Mouse (Mus musculus) liver, embryonic 11.5 days (tissue): ENCODE data around the gene Taf1b. TPM values are rescaled to one million over a fixed set of nuclear protein-coding genes. Genes with fewer than 3 reads are reported as not detected.
"Not testable (repeated sequence)": the region's sequence is repeated elsewhere in the genome, so short reads cannot be mapped to it uniquely, and the experiment has no call there.

Experiments used
- ATAC-seq: fragments of 200-750 bp; cut with Nextera tagmentation; replicated peaks from 2 replicates; pipeline ENCODE4 v1.8.0; 2017; ENCODE audit warnings: moderate number of reproducible peaks, mild to moderate bottlenecking, moderate TSS enrichment, moderate library complexity; ENCODE audit not compliant: low FRiP score
- DNase-seq: peaks from one replicate; pipeline ENCODE4 v3.0.0-alpha.2; 2017; ENCODE audit warnings: low spot score
- H3K27ac ChIP-seq: fragments of 300-500 bp; sonication (generic); 2 replicates; pipeline ENCODE4 v1.5.1; 2014; ENCODE audit warnings: mild to moderate bottlenecking, low read depth, low read length, control low read depth
- H3K27me3 ChIP-seq: fragments of 300-500 bp; sonication (generic); replicated peaks from 2 replicates; pipeline ENCODE4 v1.6.1; 2014; ENCODE audit warnings: low read length, mixed read lengths; ENCODE audit not compliant: control insufficient read depth, insufficient read depth
- H3K36me3 ChIP-seq: fragments of 300-500 bp; sonication (generic); 2 replicates; pipeline ENCODE4 v1.6.1; 2014; ENCODE audit warnings: mild to moderate bottlenecking, low read length, moderate library complexity, mixed read lengths; ENCODE audit not compliant: control insufficient read depth, insufficient read depth
- H3K4me1 ChIP-seq: fragments of 300-500 bp; sonication (generic); replicated peaks from 2 replicates; pipeline ENCODE4 v1.6.1; 2014; ENCODE audit warnings: low read length, mixed read lengths; ENCODE audit not compliant: control insufficient read depth, insufficient read depth
- H3K4me2 ChIP-seq: fragments of 300-500 bp; sonication (generic); 2 replicates; pipeline ENCODE4 v1.6.1; 2014; ENCODE audit warnings: mild to moderate bottlenecking, control low read depth, moderate library complexity
- H3K4me3 ChIP-seq: fragments of 300-500 bp; sonication (generic); 2 replicates; pipeline ENCODE4 v1.5.1; 2014; ENCODE audit warnings: low read depth, low read length, control low read depth
- H3K9ac ChIP-seq: fragments of 300-500 bp; sonication (generic); 2 replicates; pipeline ENCODE4 v1.6.1; 2014; ENCODE audit warnings: low read depth, low read length, control low read depth
- H3K9me3 ChIP-seq: fragments of 300-500 bp; sonication (generic); 2 replicates; pipeline ENCODE4 v1.6.1; 2016; ENCODE audit warnings: low read length, inconsistent platforms, mixed read lengths; ENCODE audit not compliant: control insufficient read depth
- WGBS: fragments of 180-500 bp; shearing (Covaris S2); extraction: QIAGEN DNeasy Blood & Tissue Kit; methylation state at CpG from one replicate; pipeline ENCODE4 v1.1.7; 2014; 5-methylcytosine and 5-hydroxymethylcytosine counted together
- polyA plus RNA-seq: library from polyadenylated mRNA; unstranded; fragments of >200 nt; fragmentation: Nextera tagmentation; extraction: Ambion mirVana; gene quantifications from 2 replicates; pipeline ENCODE4 v1.2.1, GENCODE M21; 2014

Gene Taf1b
- polyA plus RNA-seq, result 23.2 and 23.7 TPM in 2 replicates

GRCm38 (mm10) chr12:24498150-24498840 is at the start of gene Taf1b:
Gene Taf1b, plus strand, starts transcription at chr12:24498359.
- H3K4me2 ChIP-seq, result peak within 1 kb of the TSS; percentile 62
- no peaks in the 10 kb centered on the region for H3K4me1 ChIP-seq
- DNase-seq, result peak; percentile 87
- peak within 1 kb of the TSS; percentile 78 for H3K9ac ChIP-seq
- ATAC-seq, result peak; percentile 88
- no peaks in the 10 kb centered on the region for H3K27me3 ChIP-seq
- H3K9me3 ChIP-seq, result no peaks in the 10 kb centered on the region
- no peaks in the 10 kb centered on the region for H3K36me3 ChIP-seq
- peak within 1 kb of the TSS; percentile 74 for H3K4me3 ChIP-seq
- H3K27ac ChIP-seq, result peak within 1 kb of the TSS; percentile 62; the same call in 1 of the 2 replicates
- WGBS, result 9% methylated on average over 31 of the region's 31 CpGs

GRCm38 (mm10) chr12:24460406-24460805 is 37.8 kb upstream of the Taf1b start:
- no peaks in the 10 kb centered on the region for H3K4me1 ChIP-seq
- 86% methylated on average over 10 of the region's 10 CpGs for WGBS
- no peak overlapping the region for H3K4me2 ChIP-seq
- DNase-seq (no peak), ATAC-seq (no peak)
- H3K27me3 ChIP-seq, result no peaks in the 10 kb centered on the region
- H3K4me3 ChIP-seq, result no peak overlapping the region
- H3K9me3 ChIP-seq, result no peaks in the 10 kb centered on the region
- no peak overlapping the region for H3K27ac ChIP-seq
- no peaks in the 10 kb centered on the region for H3K36me3 ChIP-seq
- H3K9ac ChIP-seq, result no peak overlapping the region

GRCm38 (mm10) chr12:24462121-24462520 is 36.0 kb upstream of the Taf1b start:
- H3K9ac ChIP-seq, DNase-seq, H3K9me3 ChIP-seq, H3K27me3 ChIP-seq, H3K36me3 ChIP-seq, H3K4me3 ChIP-seq, H3K4me1 ChIP-seq, H3K27ac ChIP-seq, H3K4me2 ChIP-seq, ATAC-seq: not testable (repeated sequence)
- WGBS, result 30% methylated on average over 4 of the region's 4 CpGs

GRCm38 (mm10) chr12:24463490-24463889 is 34.7 kb upstream of the Taf1b start:
- H3K4me3 ChIP-seq, H3K27ac ChIP-seq, ATAC-seq, H3K27me3 ChIP-seq, H3K36me3 ChIP-seq, H3K9ac ChIP-seq, H3K4me1 ChIP-seq, H3K9me3 ChIP-seq, H3K4me2 ChIP-seq, DNase-seq: not testable (repeated sequence)
- WGBS, result 87% methylated on average over 6 of the region's 6 CpGs

GRCm38 (mm10) chr12:24468966-24469365 is 29.2 kb upstream of the Taf1b start:
- no peak for ATAC-seq
- Histone ChIP-seq H3K27me3 (no peaks in the 10 kb centered on the region), H3K36me3 (no peaks in the 10 kb centered on the region), H3K4me2 (no peak overlapping the region), H3K9me3 (no peaks in the 10 kb centered on the region), H3K4me1 (no peaks in the 10 kb centered on the region), H3K9ac (no peak overlapping the region), H3K27ac (no peak overlapping the region), H3K4me3 (no peak overlapping the region)
- WGBS, result 92% methylated on average over 2 of the region's 2 CpGs
- no peak for DNase-seq

GRCm38 (mm10) chr12:24470943-24471342 is 27.2 kb upstream of the Taf1b start:
- Histone ChIP-seq H3K27me3 (no peaks in the 10 kb centered on the region), H3K4me1 (no peaks in the 10 kb centered on the region), H3K27ac (no peak overlapping the region), H3K4me3 (no peak overlapping the region), H3K9ac (no peak overlapping the region), H3K4me2 (no peak overlapping the region), H3K9me3 (no peaks in the 10 kb centered on the region), H3K36me3 (no peaks in the 10 kb centered on the region)
- DNase-seq, result no peak
- 16% methylated on average over 4 of the region's 4 CpGs for WGBS
- ATAC-seq, result no peak

- WGBS, result 66% methylated on average over 3 of the region's 3 CpGs
Observed at GRCm38 (mm10) chr12:24473221-24473620, 24.9 kb upstream of the Taf1b start.

GRCm38 (mm10) chr12:24484930-24485329 is 13.2 kb upstream of the Taf1b start:
- 86% methylated on average over 4 of the region's 4 CpGs for WGBS
- Histone ChIP-seq H3K9ac (no peak overlapping the region), H3K4me2 (no peak overlapping the region), H3K9me3 (no peaks in the 10 kb centered on the region; the same call in 1 of the 2 replicates), H3K4me3 (no peak overlapping the region), H3K36me3 (no peaks in the 10 kb centered on the region), H3K4me1 (no peaks in the 10 kb centered on the region), H3K27me3 (no peaks in the 10 kb centered on the region), H3K27ac (no peak overlapping the region)
- DNase-seq (no peak), ATAC-seq (no peak)

More at GRCm38 (mm10) chr12:24473221-24473620, 24.9 kb upstream of the Taf1b start:
- Histone ChIP-seq H3K9me3 (no peaks in the 10 kb centered on the region), H3K4me3 (no peak overlapping the region), H3K9ac (no peak overlapping the region), H3K4me2 (no peak overlapping the region), H3K4me1 (no peaks in the 10 kb centered on the region), H3K27me3 (no peaks in the 10 kb centered on the region), H3K36me3 (no peaks in the 10 kb centered on the region), H3K27ac (no peak overlapping the region)
- DNase-seq, result no peak
- ATAC-seq, result no peak

GRCm38 (mm10) chr12:24486882-24487281 is 11.3 kb upstream of the Taf1b start:
- Histone ChIP-seq H3K9ac (no peak overlapping the region), H3K4me1 (no peaks in the 10 kb centered on the region), H3K27me3 (no peaks in the 10 kb centered on the region), H3K36me3 (no peaks in the 10 kb centered on the region), H3K4me3 (no peak overlapping the region), H3K9me3 (no peaks in the 10 kb centered on the region; the same call in 1 of the 2 replicates), H3K4me2 (no peak overlapping the region), H3K27ac (no peak overlapping the region)
- ATAC-seq (no peak), DNase-seq (no peak)
- WGBS, result 44% methylated on average over 1 of the region's 1 CpGs
